Mouse (Mus musculus) embryonic facial prominence, embryonic 15.5 days (tissue): Measurements from ENCODE around the gene Gata2. TPM values are rescaled to one million over a fixed set of nuclear protein-coding genes. Genes with fewer than 3 reads are reported as not detected.

Experiments used
- ATAC-seq: fragments of 200-750 bp; cut with Nextera tagmentation; 2 replicates; pipeline ENCODE4 v1.8.0; 2017; ENCODE audit warnings: low read depth, moderate TSS enrichment; ENCODE audit not compliant: insufficient number of reproducible peaks, low FRiP score, low TSS enrichment
- H3K27ac ChIP-seq: fragments of 300-500 bp; sonication (generic); replicated peaks from 2 replicates; pipeline ENCODE4 v1.5.1; 2015; ENCODE audit warnings: mild to moderate bottlenecking, inconsistent platforms
- H3K27me3 ChIP-seq: fragments of 300-500 bp; sonication (generic); 2 replicates; pipeline ENCODE4 v1.6.1; 2015; ENCODE audit warnings: inconsistent platforms
- H3K36me3 ChIP-seq: fragments of 300-500 bp; sonication (generic); 2 replicates; pipeline ENCODE4 v1.6.1; 2015; ENCODE audit warnings: mild to moderate bottlenecking, inconsistent platforms
- H3K4me1 ChIP-seq: fragments of 300-500 bp; sonication (generic); 2 replicates; pipeline ENCODE4 v1.6.1; 2015; ENCODE audit warnings: inconsistent platforms
- H3K4me2 ChIP-seq: fragments of 300-500 bp; sonication (generic); replicated peaks from 2 replicates; pipeline ENCODE4 v1.6.1; 2015; ENCODE audit warnings: mild to moderate bottlenecking, inconsistent platforms
- H3K4me3 ChIP-seq: fragments of 300-500 bp; sonication (generic); replicated peaks from 2 replicates; pipeline ENCODE4 v1.5.1; 2015; ENCODE audit warnings: mild to moderate bottlenecking, inconsistent platforms
- H3K9ac ChIP-seq: fragments of 300-500 bp; sonication (generic); 2 replicates; pipeline ENCODE4 v1.6.1; 2015; ENCODE audit warnings: inconsistent platforms
- H3K9me3 ChIP-seq: fragments of 300-500 bp; sonication (generic); replicated peaks from 2 replicates; pipeline ENCODE4 v1.6.1; 2016; ENCODE audit warnings: inconsistent platforms
- WGBS: fragments of 180-500 bp; shearing (Covaris S2); methylation state at CpG from one replicate; pipeline ENCODE4 v1.1.7; 2015; 5-methylcytosine and 5-hydroxymethylcytosine counted together
- polyA plus RNA-seq: library from polyadenylated mRNA; unstranded; fragments of >200 nt; fragmentation: Nextera tagmentation; extraction: Ambion mirVana; gene quantifications from 2 replicates; pipeline ENCODE4 v1.2.1, GENCODE M21; 2015

Gene Gata2
- polyA plus RNA-seq, 1 experiment from 2014 or later = 56.3 TPM

- Histone ChIP-seq H3K4me1 (peaks cover 40% of the 10 kb centered on the region), H3K27me3 (peaks cover 84% of the 10 kb centered on the region), H3K27ac (peak overlapping the region; percentile 45; the same call in 1 of the 2 replicates), H3K36me3 (no peaks in the 10 kb centered on the region), H3K4me2 (peak overlapping the region; percentile 21), H3K9ac (no peak overlapping the region), H3K4me3 (peak overlapping the region; percentile 22), H3K9me3 (no peaks in the 10 kb centered on the region)
- no peak for ATAC-seq
- 6% methylated on average over 24 of the region's 24 CpGs for WGBS
Observed at GRCm38 (mm10) chr6:88202921-88203690, 9.4 kb downstream of the Gata2 start.

DNA sequence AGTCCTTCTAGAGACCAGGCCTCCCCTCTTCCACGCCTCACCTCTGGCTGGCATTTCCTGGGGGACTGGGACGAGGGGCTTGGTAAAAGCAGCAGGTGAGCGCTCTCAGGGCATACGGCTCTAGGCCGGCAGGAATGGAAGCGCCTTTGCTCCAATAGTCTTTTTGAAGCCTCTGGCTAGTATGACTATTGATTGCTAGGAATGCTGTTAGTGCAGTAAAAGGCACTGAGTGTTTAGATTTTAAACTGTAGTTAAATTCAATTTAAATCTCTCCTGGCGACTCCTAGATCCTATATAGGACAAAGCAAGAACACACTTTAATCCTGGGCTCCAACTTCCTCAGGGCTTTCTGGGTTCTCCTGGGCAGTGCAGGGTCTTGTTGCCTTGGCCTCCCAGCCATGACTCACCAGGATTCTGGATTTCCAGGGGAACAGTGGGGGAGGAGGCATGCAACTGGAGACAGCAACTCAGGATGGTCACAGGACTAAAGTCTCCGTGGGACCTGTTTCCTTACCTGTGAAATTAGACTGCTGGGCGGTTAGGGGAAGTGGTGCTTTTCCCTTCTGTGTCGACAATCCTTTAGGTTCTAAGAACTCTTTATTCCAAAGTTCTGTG lies 10.2 kb downstream of the Gata2 start:
- Histone ChIP-seq H3K9ac (no peak overlapping the region), H3K27me3 (peaks cover 81% of the 10 kb centered on the region), H3K27ac (peak overlapping the region; percentile 45; the same call in 1 of the 2 replicates), H3K4me2 (peak overlapping the region; percentile 21), H3K36me3 (no peaks in the 10 kb centered on the region), H3K4me3 (peak overlapping the region; percentile 22), H3K4me1 (peaks cover 33% of the 10 kb centered on the region), H3K9me3 (no peaks in the 10 kb centered on the region)
- ATAC-seq = no peak
- 25% methylated on average over 10 of the region's 10 CpGs for WGBS

DNA sequence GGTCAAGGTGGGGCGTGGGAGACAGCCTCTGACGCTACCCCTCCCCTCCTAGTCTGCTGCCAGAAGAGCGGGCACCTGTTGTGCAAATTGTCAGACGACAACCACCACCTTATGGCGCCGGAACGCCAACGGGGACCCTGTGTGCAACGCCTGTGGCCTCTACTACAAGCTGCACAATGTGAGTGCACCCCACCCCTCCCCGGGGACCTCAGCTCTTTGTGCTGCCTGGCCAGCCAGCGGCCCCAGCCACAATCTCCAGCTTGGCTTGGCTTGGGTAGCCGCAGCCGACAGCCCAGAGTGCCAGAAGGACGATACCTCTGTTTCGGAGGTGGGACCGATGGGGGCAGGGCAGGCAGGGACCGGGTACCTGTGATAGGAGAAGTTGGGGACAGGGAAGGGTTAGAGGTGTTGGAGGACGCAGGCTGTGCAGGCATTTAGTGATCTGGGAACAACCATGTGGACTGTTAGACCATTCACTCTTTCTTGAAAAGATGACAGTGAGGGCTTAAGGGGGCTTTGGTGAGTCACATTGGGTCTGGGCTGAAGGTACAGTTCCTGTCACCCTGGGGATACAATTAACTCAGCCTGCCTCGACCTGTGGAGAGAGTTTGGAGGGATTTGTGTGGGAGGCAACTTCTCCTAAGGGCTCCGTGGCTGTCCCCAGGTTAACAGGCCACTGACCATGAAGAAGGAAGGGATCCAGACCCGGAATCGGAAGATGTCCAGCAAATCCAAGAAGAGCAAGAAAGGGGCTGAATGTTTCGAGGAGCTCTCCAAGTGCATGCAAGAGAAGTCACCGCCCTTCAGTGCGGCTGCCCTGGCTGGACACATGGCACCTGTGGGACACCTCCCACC lies 11.1 kb downstream of the Gata2 start:
- H3K36me3 ChIP-seq = no peaks in the 10 kb centered on the region
- H3K27ac ChIP-seq = 0 out of 2 replicates have a peak overlapping the region, but pooled peaks have one; percentile 4
- peak overlapping the region; percentile 9; the same call in 1 of the 2 replicates for H3K4me3 ChIP-seq
- no peaks in the 10 kb centered on the region for H3K9me3 ChIP-seq
- peaks cover 24% of the 10 kb centered on the region for H3K4me1 ChIP-seq
- 16% methylated on average over 25 of the region's 25 CpGs for WGBS
- ATAC-seq = no peak
- H3K27me3 ChIP-seq = peaks cover 73% of the 10 kb centered on the region
- no peak overlapping the region for H3K4me2 ChIP-seq
- H3K9ac ChIP-seq = no peak overlapping the region

GRCm38 (mm10) chr6:88205386-88205700 lies 11.7 kb downstream of the Gata2 start:
- no peak overlapping the region for H3K9ac ChIP-seq
- H3K4me2 ChIP-seq = no peak overlapping the region
- WGBS = 38% methylated on average over 7 of the region's 7 CpGs
- H3K27ac ChIP-seq = 0 out of 2 replicates have a peak overlapping the region, but pooled peaks have one; percentile 4
- H3K4me3 ChIP-seq = no peak overlapping the region
- no peaks in the 10 kb centered on the region for H3K36me3 ChIP-seq
- peaks cover 67% of the 10 kb centered on the region for H3K27me3 ChIP-seq
- H3K4me1 ChIP-seq = peaks cover 18% of the 10 kb centered on the region
- no peaks in the 10 kb centered on the region for H3K9me3 ChIP-seq
- no peak for ATAC-seq

GRCm38 (mm10) chr6:88205937-88206336 lies 12.2 kb downstream of the Gata2 start:
- peaks cover 15% of the 10 kb centered on the region; the same call in 1 of the 2 replicates for H3K4me1 ChIP-seq
- no peak overlapping the region for H3K9ac ChIP-seq
- no peak for ATAC-seq
- H3K36me3 ChIP-seq = no peaks in the 10 kb centered on the region
- H3K4me2 ChIP-seq = no peak overlapping the region
- WGBS = 30% methylated on average over 9 of the region's 9 CpGs
- H3K27ac ChIP-seq = no peak overlapping the region
- H3K4me3 ChIP-seq = no peak overlapping the region
- peaks cover 61% of the 10 kb centered on the region for H3K27me3 ChIP-seq
- no peaks in the 10 kb centered on the region for H3K9me3 ChIP-seq

GRCm38 (mm10) chr6:88206566-88206965 lies 12.9 kb downstream of the Gata2 start:
- peaks cover 55% of the 10 kb centered on the region for H3K27me3 ChIP-seq
- H3K27ac ChIP-seq = no peak overlapping the region
- ATAC-seq = no peak
- no peaks in the 10 kb centered on the region for H3K36me3 ChIP-seq
- H3K9me3 ChIP-seq = no peaks in the 10 kb centered on the region
- WGBS = 36% methylated on average over 7 of the region's 7 CpGs
- no peak overlapping the region for H3K9ac ChIP-seq
- H3K4me1 ChIP-seq = peaks cover 15% of the 10 kb centered on the region; the same call in 1 of the 2 replicates
- H3K4me3 ChIP-seq = no peak overlapping the region
- no peak overlapping the region for H3K4me2 ChIP-seq

DNA sequence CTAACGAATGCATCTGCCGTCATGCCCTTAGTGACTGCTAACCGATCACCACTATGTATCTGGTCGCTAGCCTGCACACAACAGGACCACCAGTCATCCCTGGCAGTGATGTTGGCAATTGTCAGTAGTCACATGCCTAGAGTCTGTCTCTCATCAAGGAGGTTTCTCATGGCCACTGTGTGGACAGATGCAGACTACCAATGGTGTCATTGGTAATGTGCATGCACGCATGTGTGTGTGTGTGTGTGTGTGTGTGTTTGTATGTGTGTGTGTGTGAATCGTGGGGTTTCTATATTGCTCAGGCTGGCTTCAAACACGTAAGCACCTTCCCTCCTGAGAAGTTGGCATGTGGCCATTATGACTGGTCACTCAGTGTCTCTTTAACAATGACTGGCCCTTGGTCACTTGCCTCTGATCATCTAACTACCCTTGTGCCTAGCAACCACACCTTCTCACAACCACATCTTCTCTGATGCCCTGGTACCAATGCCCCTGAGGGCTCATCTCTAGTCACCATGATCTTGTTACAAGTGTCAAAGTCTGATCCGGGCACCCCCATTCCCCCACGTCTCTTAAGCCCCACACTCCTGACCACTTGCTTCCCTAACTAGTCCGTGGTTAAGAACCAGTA lies 13.8 kb downstream of the Gata2 start:
- no peak for ATAC-seq
- Histone ChIP-seq H3K4me2 (no peak overlapping the region), H3K36me3 (no peaks in the 10 kb centered on the region), H3K9me3 (no peaks in the 10 kb centered on the region), H3K27ac (no peak overlapping the region), H3K9ac (no peak overlapping the region), H3K4me3 (no peak overlapping the region), H3K4me1 (peaks cover 15% of the 10 kb centered on the region; the same call in 1 of the 2 replicates), H3K27me3 (peaks cover 45% of the 10 kb centered on the region)
- whole genome bisulfite sequencing = 79% methylated on average over 10 of the region's 10 CpGs

DNA sequence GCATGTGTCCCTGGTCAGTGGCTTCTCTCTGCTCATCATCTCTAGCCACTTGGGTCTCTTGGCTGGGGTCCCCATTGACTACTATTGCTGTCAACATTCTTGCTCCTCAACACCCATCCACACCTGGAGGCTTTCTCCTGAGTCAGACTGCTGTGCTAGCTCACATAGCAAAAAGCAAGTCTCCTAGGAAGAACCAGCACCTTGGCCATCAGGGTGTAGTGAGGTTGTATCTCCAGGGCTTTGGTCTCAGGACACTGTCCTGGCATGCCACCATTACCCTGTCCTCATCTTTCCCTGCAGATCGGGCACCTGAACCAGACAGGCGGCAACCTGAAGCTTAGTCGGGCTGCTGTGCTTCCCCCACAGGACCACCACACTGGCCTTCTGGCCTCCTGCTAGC lies 14.6 kb downstream of the Gata2 start:
- H3K27ac ChIP-seq = no peak overlapping the region
- peaks cover 12% of the 10 kb centered on the region; the same call in 1 of the 2 replicates for H3K4me1 ChIP-seq
- no peak overlapping the region for H3K4me2 ChIP-seq
- ATAC-seq = no peak
- 93% methylated on average over 3 of the region's 3 CpGs for WGBS
- H3K36me3 ChIP-seq = no peaks in the 10 kb centered on the region
- H3K9ac ChIP-seq = no peak overlapping the region
- peaks cover 40% of the 10 kb centered on the region for H3K27me3 ChIP-seq
- H3K9me3 ChIP-seq = no peaks in the 10 kb centered on the region
- H3K4me3 ChIP-seq = no peak overlapping the region

GRCm38 (mm10) chr6:88209453-88209852 lies 15.8 kb downstream of the Gata2 start:
- Histone ChIP-seq H3K4me2 (no peak overlapping the region), H3K27me3 (peaks cover 29% of the 10 kb centered on the region), H3K27ac (no peak overlapping the region), H3K4me1 (peaks cover 8% of the 10 kb centered on the region; the same call in 1 of the 2 replicates), H3K36me3 (no peaks in the 10 kb centered on the region), H3K9ac (no peak overlapping the region), H3K4me3 (no peak overlapping the region), H3K9me3 (no peaks in the 10 kb centered on the region)
- ATAC-seq = no peak
- 79% methylated on average over 5 of the region's 5 CpGs for WGBS

DNA sequence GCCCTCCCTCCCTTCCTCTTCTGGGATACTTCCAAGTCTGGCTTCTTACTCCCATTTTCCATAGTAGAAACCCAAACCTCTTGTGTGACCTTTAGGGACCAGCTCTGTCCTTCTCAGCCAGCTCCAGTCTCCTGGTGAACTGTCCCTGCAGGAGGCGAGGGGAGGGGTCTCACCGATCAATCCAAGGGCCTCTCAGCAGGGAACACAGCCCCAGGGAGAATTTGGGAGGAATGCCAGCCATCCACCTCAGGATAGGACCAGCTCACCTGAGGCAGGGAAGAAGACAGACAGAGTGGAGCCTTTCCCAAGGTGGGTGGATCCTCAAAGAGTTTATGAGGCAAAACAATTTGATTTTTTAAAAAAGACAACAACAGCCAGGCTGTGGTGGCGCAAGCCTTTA lies 16.5 kb downstream of the Gata2 start:
- Histone ChIP-seq H3K36me3 (no peaks in the 10 kb centered on the region), H3K9me3 (no peaks in the 10 kb centered on the region), H3K4me3 (no peak overlapping the region), H3K27me3 (peaks cover 21% of the 10 kb centered on the region), H3K9ac (no peak overlapping the region), H3K27ac (no peak overlapping the region), H3K4me1 (0 out of 2 replicates have a peak, but pooled peaks cover 3% of the 10 kb centered on the region), H3K4me2 (no peak overlapping the region)
- WGBS = 58% methylated on average over 3 of the region's 3 CpGs
- ATAC-seq = no peak
